Mouse (Mus musculus): ENCODE measurements around the gene Dnajb14.
"Not testable (repeated sequence)": the region's sequence is repeated elsewhere in the genome, so short reads cannot be mapped to it uniquely, and the experiment has no call there.

Dnajb14 gene

GRCm38 (mm10) chr3:137951819-137952218 is 84.3 kb downstream of the Dnajb14 start:
- in situ Hi-C loops (cut with MboI, MseI): loop anchor here (5.0 kb wide), 1 partner anchor 35 kb away; the partner anchor contains the start of gene Lamtor3

DNA sequence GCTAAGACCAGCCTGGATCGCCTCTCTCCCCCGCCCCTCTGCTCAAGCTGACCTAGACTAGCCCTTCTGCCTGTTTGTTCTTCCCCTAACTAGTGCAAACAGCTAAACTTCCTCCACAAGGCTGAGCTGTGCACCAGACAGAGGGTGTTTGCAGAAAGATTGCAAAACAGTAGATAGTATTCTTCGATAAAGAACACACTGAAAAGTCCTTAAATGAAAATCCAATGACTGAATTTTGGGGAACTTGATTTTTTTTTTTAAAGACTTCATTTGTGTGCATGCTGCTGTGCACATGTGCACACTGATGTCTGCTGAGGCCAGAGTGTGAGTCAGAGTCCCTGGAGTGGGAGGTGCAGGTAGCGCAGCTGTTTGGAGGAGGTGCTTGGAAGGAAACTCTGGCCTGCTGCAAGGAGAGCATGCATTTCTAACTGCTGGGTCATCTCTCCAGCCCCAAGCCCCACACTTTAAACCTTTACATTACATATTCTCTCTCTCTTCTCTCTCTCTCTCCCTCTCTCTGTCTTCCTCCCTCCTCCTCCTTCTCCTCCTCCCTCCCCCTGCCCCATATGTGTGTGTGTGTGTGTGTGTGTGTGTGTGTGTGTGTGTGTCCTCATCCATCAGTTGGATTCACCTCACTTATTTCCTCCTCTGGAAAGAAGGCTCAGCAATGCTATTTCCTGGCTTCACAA is 84.9 kb downstream of the Dnajb14 start:
- in situ Hi-C loops (cut with MboI, MseI): loop anchor here (5.0 kb wide), 1 partner anchor 35 kb away; the partner anchor contains the start of gene Lamtor3

DNA sequence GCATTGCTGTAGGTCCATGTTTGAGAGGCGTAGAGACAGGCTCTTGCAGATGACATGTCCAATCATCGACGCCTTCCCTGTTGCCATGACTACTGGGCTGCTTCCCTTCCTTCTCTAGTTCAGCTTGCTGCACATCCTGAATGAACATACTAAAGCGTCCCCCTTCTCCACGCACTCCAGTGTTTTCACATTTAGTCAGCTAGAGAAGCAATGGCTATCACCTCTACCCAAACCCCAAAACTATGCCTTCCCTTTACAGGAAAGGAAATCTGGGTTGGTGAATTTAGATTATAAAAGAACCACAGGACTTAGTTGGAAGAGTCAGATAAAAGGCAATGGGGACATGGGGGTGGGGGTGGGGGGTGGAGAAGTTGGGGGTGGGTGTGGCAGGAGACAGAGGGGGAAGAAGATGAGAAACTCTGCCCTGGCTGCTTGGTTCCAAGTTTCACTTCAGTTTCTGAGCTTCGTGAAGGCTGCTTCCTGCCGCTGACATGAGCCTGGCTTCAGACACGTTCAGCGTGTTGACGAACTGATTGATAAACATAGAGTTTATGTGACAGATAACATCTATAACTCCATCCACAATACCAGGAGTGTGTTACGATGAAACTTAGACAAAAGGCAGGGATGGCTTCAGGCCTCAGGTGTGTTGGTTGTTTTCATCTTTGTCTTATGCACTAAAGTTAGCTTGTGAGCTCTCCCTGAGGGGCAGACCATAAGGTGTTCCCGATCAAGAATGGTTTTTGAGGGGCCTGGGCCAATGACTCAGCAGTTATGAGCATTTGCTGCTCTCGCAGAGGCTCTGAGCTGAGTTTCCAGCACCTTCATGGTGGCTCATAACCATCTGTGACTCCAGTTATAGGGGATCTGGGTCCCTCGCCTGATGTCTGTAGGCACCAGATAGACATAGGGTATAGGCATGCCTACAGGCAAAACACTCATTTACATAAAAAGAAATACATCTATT is 85.7 kb downstream of the Dnajb14 start:
- in situ Hi-C loops (cut with MboI, MseI): loop anchor here (5.0 kb wide), 1 partner anchor 36 kb away; the partner anchor contains the start of gene Lamtor3

DNA sequence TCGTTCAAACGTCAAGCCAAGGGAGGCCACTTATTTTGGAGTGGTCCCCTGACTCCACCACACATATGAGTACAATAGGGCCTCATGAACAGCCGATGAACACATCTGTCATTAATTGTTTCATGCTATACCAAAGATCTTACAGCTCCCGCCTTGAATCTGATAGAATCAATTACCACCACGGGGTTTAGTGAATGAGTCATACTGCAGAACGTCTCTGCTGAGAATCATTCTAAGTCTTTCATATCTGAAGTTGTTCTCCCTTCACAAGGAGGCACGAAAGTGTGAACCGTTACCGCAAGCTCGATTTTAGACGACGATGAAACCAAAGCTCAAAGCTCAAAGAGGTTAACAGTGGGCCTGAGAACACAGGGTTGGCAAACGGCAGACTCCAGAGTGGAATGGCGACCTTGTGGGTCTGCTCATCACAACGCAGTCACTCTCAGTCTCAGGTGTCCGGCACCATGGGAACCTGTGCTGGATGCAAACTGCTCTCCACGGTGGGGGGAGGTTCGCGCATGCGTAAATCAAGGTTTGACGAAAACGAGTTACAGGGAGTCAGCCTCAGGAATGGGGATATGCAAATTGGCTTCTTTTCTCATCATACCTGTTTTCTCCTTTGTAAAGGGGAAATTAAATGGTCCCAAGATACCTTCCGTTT is 86.9 kb downstream of the Dnajb14 start:
- in situ Hi-C loops (cut with MboI, MseI): loop anchor here (5.0 kb wide), 1 partner anchor 37 kb away; the partner anchor contains the start of gene Lamtor3

DNA sequence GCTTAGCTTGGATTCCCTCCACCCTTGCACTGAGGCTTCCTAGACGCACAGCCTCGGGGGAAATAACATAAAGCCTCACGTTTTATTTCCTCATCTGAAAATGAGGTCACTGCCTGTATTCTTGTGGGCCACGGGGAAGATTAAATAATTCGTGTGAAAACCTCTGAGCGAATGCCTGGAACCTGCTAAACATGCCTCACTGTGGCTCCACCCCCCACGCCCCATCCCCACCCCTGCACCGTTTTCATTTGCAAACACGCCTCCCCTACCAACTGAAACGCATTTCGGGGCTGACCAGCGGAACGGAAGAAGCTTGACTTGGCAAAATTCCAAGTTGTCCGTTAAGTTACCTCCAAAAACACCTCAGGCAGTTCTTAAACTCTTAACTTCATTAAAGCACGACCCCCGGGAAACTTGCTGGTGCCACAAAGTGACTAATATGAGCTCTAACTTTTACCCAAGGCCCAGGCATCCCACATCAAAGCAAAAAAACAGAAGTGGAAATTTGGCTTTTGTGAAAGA is 88.1 kb downstream of the Dnajb14 start:
- in situ Hi-C loops (cut with MboI, MseI): no loop called here

DNA sequence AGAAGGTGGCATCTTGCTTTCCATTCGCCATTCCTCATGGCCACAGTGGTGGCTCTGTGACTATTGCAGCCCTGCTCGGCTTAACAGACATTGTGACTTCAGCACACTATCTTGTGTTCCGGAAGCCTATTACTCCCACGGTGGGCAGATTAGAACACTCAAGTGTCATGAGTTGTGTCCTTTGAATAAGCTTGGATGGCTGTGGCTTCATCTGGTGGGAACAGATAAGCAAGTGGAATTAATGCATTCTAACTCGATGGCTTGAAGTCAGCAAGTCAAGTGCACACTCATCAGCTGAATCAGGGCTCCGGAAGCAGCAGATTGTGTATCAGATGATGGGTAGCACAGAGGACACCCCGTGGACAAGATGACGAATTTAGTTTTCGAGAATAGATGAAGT is 90.4 kb downstream of the Dnajb14 start:
- in situ Hi-C loops (cut with MboI, MseI): no loop called here

DNA sequence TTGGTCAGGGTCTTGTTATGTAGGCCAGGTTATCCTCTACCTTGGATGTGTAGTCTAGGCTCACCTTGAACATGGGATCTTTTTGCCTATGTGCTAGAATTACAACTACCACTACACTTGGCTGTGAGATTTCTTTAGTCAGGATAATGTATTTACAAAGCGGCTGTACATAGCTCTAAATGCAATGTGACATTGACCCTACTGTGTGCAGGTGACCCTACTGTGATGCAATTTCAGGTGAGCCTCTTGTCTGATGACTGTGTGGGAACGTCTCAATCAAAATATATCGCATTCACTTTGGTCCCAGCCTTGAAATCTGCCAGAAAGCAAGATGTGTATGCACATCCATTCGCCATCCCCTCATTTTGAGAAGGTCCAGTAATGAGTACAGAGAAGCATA is 90.9 kb downstream of the Dnajb14 start:
- in situ Hi-C loops (cut with MboI, MseI): no loop called here

DNA sequence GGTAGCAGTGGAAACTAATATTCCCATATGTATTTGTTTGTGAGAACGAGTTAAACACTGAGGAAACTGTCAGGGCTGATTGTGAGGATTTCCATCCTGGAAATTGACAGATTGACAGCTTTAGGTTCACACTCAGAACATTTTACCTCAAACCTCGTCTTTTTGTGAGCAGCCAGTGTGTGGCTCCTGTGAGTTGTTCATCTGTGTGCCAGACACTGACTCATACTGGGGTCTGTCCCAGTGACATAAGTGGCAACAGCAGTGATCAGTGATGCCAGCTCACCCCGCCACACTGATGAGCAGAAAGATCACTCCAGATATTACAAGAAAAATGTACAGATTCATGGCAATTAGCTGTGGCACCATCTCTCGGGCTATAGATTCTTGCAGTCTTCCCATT is 92.0 kb downstream of the Dnajb14 start:
- in situ Hi-C loops (cut with MboI, MseI): no loop called here

DNA sequence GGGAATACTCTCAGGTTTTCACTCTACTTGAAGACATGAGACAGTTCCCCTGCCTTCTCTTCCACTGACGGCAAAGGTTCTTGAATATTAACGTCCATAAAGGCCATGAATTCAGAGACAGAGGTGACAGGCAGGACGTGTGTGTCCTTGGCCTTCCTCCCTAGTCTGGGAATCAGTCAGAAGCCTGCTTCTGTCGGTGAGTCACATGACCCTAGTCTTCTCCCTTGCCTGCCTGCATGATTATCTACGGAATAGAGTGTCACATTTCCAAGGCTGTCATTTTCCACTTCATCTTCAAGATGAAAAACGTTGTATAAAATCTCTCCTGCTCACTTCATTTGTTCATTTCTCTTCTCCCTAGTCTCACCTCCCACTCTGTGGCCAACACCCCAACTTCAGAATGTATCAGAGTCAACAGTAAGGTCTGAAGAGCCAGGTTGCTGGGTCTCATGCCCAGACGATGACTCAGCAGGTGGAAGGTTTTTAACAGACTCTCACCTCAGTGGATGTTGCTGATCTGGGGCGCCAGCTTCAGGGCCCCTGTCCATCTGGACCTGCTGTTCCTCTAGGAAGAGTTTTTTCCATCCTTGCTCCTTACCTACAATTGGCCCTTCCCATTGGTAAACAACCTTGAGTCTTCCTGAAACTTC is 94.4 kb downstream of the Dnajb14 start:
- in situ Hi-C loops (cut with MboI, MseI): no loop called here

DNA sequence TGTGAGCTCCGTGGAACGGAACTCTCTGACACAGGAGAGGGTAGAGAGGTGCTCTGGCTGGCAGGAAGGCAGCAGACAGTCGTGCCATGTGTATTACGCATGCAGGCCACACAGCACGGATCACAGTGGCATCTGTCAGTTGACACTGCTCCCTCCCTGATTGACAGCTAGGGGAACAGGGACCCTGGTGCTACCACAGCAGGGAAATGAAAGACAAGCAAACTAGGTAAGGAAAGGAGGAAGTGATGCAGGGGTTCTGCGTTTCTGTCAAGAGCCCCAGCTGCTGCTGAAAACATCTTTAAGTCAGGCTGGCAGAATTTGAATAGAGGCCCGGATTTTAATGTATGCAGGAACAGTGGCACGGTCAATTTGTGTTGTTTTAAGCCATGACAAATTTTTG is 96.0 kb downstream of the Dnajb14 start:
- in situ Hi-C loops (cut with MboI, MseI): no loop called here

DNA sequence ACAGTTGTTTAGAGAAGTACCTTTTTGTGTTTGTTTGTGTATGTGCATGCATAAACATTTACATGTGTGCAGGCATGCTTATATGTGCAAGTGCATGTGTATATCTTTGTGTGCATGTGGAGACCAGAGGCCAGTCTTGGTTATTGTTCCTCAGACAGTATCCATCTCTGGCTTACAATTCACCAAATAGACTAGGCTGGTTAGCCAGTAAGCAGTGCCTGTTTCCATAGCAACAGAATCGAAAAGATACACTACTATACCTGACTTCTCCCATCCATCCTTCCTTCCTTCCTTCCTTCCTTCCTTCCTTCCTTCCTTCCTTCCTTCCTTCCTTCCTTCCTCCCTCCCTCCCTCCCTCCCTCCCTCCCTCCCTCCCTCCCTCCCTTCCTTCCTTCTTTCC is 96.5 kb downstream of the Dnajb14 start:
- in situ Hi-C loops (cut with MboI, MseI): not testable (repeated sequence)
